Mouse (Mus musculus) lung, adult 2 months (tissue): Measurements from ENCODE around the gene Trip12. TPM values are rescaled to one million over a fixed set of nuclear protein-coding genes. Genes with fewer than 3 reads are reported as not detected.

Source experiments
- DNase-seq: peaks from one replicate; pipeline ENCODE4 v3.0.0; 2022
- H3K4me1 ChIP-seq: fragments of 200-500 bp; 2 replicates; pipeline ENCODE4 v1.6.1; 2011; ENCODE audit warnings: low read length; ENCODE audit not compliant: control insufficient read depth, insufficient read depth
- H3K4me3 ChIP-seq: fragments of 200-500 bp; replicated peaks from 2 replicates; pipeline ENCODE3; 2011; ENCODE audit warnings: low read depth, mild to moderate bottlenecking, control low read depth, low read length; ENCODE audit errors: extremely low read depth
- CTCF ChIP-seq: fragments of 200-500 bp; IDR thresholded peaks from 2 replicates; pipeline ENCODE4 v1.5.1; 2011; ENCODE audit warnings: mild to moderate bottlenecking, low read length, control low read depth; ENCODE audit not compliant: insufficient read depth
- POLR2A ChIP-seq: fragments of 200-500 bp; IDR thresholded peaks from 2 replicates; pipeline ENCODE4 v1.6.1; 2011; ENCODE audit warnings: low read depth, mild to moderate bottlenecking, control low read depth, low read length, borderline replicate concordance; ENCODE audit errors: extremely low read depth
- WGBS: fragments of 180-500 bp; shearing (Covaris S2); methylation state at CpG from one replicate; pipeline ENCODE4 v1.1.7; 2018; 5-methylcytosine and 5-hydroxymethylcytosine counted together
- polyA plus RNA-seq: library from polyadenylated mRNA; depleted of rRNA; stranded (reverse); fragments of >200 nt; gene quantifications from 2 replicates; pipeline ENCODE4 v1.2.3, GENCODE M21; 2012; rRNA removed

The Trip12 gene
- polyA plus RNA-seq, 1 experiment, result 31.0 TPM

- WGBS, result 2% methylated on average over 75 of the region's 75 CpGs
- TF ChIP-seq CTCF (no peak), POLR2A (no peak)
- peak; percentile 16 for DNase-seq
- H3K4me1 ChIP-seq, result no peaks in the 10 kb centered on the region
- H3K4me3 ChIP-seq, result no peak within 1 kb of the TSS
Measured at GRCm38 (mm10) chr1:84695517-84696411, 144.6 kb downstream of the Trip12 start, which contains the start of gene Dner. Gene Dner (minus strand): TSS chr1:84696221.

GRCm38 (mm10) chr1:84694688-84695474 is 145.4 kb downstream of the Trip12 start:
- no peak for DNase-seq
- H3K4me3 ChIP-seq, result no peak overlapping the region
- WGBS, result 13% methylated on average over 26 of the region's 26 CpGs
- TF ChIP-seq CTCF, result no peak
- TF ChIP-seq POLR2A, result no peak
- H3K4me1 ChIP-seq, result no peaks in the 10 kb centered on the region

GRCm38 (mm10) chr1:84677910-84678309 is 162.4 kb downstream of the Trip12 start:
- DNase-seq, result no peak
- WGBS, result 59% methylated on average over 4 of the region's 4 CpGs
- Histone ChIP-seq H3K4me1 (no peaks in the 10 kb centered on the region), H3K4me3 (no peak overlapping the region)
- TF ChIP-seq CTCF (no peak), POLR2A (no peak)

Other genes starting within 250 kb of the Trip12 start
- 1.5 and 2.4 TPM in 2 replicates for gene Dner, start 144.3 kb downstream of the Trip12 start, polyA plus RNA-seq
- gene Fbxo36, start 675 bp downstream of the Trip12 start, polyA plus RNA-seq, result 7.7 and 7.9 TPM in 2 replicates
- gene Slc16a14, start 94.6 kb upstream of the Trip12 start, polyA plus RNA-seq, result 0.06 and 0.15 TPM in 2 replicates